Mouse (Mus musculus): ENCODE measurements at regions not wholly inside any gene's neighbourhood (a gene's known extent, or its start where the extent isn't known, plus 50 kb on each side); places are given as distances from the start of the nearest gene placed in this dataset.

DNA sequence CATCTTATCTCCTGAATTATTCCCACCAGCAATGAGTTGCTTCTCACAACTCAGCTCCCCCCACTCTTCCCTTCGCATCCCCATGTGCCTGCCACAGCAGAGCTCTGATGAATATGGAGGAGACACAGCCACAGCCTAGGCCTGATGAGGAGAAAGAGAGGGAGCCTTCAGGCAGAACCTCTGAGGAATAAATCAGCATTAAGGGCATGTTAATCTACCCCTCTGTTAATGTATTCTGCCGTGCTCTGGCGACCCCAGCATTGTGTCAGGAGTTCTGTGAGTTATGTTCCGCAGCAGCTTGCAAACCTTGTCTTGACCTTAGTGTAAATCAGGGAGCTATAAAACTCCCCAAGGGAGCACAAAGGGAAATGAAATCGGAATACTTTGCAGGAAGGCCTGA, 104.0 kb upstream of the Nsun2 start:
- DNase-seq (ENCODE audit: low spot score in 2 of 2): no peak

DNA sequence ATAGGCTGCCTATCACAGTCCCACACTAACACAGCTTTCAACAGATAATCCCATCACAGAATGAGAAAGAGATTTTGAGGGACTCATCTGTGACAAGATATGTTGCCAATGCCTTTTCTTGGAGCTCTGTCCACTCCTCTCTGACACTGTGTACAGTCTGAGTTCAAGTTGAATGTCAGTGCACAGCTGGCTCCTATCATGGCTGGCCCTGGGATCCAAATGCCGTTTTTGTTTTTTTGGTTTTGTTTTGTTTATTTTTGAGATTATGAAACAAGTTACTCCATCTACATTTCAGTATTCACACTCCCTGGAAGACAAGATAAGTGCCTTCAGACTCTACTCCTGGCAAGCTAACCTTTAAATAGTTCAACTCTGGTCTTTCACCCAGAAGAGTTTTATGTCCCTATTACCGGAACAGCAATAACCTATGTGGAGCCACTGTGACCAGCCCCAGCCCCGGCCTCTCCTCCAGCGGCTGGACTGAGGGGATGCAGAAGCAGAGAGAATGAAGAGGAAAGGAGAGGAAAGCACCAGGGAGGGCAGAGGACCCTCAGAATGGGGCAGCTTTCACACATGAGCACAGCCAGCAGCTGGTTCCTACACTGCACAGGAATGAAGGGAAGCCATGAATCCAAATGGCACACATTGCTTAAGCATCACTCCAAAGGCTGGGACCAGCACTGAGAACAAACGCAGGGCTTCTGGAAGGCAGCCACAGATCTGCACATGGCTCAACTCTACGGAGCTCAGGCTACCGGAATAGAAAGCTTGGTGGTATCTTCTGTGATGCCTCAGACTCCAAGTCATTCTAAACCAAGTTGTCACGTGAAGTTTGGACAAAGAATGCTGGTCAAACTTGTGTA, 99.9 kb upstream of the Nsun2 start:
- DNase-seq (ENCODE audit: low spot score in 2 of 2): no peak

DNA sequence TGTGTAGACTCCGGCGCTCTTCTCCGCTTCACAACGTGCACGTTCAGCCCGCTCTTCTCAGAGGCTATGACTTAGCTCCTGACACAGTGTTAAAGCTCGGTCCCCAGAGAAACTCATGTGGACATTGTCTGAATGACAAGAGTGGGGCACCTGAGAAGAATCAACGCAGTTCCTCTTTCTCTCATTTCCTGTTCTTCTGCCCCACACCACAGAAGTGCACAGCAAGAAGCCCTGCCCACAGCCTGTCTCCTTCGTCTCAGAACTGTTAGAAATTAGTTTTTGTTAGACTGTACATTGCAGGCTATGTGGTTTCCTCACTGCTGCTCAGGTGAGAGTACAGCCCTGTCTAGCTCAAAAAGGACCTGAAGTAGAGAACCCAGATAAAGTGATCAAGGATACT, 94.1 kb upstream of the Nsun2 start:
- DNase-seq (ENCODE audit: low spot score in 2 of 2): no peak

DNA sequence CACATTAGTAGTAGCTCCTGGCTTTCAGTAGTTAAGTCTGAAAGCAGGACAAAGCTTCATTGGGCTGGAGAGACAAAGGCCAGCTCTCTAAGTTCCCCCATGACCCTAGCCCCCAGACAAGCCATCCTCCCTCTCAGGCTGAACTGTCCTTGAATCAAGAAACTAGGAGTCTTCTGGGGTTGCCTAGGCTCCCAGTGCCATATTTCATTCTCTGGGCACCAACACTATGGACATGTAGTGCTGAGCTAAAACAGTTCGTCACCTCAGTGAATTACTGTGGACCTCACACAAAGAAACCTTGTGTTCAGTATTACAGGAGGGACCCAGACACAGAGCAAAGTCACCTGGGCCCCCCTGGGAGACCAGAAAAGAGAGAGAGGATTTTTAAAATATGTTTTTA, 91.7 kb upstream of the Nsun2 start:
- DNase-seq (ENCODE audit: low spot score in 2 of 2): no peak

DNA sequence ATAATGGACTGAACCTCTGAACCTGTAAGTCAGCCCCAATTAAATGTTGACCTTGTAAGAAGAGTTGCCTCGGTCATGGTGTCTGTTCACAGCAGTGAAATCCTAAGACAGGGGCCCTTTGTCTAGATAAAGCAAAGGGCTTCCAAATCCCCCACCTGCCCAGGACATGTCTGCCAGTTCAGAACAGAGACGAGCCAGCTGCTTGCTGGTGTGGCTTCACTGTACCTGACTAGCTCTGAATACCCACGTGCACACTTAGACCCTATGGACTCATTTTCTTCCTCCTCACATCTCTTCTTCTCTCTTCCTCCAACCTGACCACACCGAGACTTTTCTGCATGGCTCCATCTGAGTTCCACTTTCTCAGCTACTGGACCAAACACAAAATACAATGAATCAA, 87.9 kb upstream of the Nsun2 start:
- DNase-seq (ENCODE audit: low spot score in 2 of 2): no peak
